12 mouse cellular contexts compared by ENCODE assay signal in the genomic region with DNA sequence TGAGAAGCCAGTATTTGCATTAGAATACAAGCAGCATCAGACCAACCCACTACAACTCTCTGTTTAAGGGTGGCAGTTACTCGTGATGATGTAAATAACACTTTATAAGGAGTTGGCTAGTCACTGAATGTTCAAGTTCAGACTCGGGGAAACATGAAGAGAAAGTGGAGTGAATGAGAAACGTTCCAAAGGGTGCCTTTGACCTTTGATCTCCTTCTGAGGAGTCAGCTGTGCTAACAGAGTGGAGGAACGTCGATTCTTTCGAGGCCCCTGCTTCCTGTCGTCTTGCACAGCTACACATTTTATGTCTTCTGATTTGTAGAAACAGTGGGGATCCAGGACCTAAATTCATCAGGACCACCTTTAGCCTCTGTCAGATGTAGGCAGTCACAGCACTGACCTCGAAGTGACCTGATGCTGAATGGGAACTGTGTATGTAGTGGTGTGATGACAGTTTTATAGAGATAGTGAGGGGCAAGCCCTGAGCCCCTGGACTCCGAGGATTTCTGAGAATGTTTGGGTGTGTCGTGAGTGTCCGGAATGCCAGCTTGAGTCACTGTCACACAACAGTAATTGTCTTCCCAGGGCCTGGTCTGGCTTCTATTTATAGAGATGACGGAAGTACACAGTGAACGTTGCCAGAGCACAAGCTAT.
DNase-seq lines count a peak whose midpoint lies in the region; ATAC-seq and TF ChIP-seq lines count a peak whose summit lies in the region.
"Had no signal": no experiment of that assay in that cellular context is flagged by ENCODE, and none has a peak within 500 bp of the region (broad histone marks: within the 10 kb centered on the region; RNA-seq: fewer than 3 reads in every experiment).

No protein-coding gene starts in this region.

- H3K4me3 ChIP-seq in heart, embryonic 16.5 days (ENCODE audit: low read length) = no peak overlapping the region
- H3K4me3 ChIP-seq in thymus, adult 2 months (ENCODE audit: control insufficient read depth, insufficient read depth, low read length) = no peak overlapping the region
- no peak overlapping the region for H3K4me3 ChIP-seq in intestine, embryonic 15.5 days (replicated peaks)
- H3K4me3 ChIP-seq in hindbrain, postnatal 0 days (ENCODE audit: low read length) = no peak overlapping the region
- H3K4me3 ChIP-seq: limb, embryonic 13.5 days had no signal

- 14% methylated on average over 13 of the region's 13 CpGs for WGBS in heart, embryonic 16.5 days
- WGBS in thymus, adult 2 months = 68% methylated on average over 13 of the region's 13 CpGs
- WGBS in intestine, embryonic 15.5 days = 12% methylated on average over 13 of the region's 13 CpGs
- WGBS in hindbrain, postnatal 0 days = 50% methylated on average over 13 of the region's 13 CpGs

- no peak overlapping the region for H3K4me2 ChIP-seq in heart, embryonic 16.5 days (ENCODE audit: low read depth, low read length)
- no peak overlapping the region for H3K4me2 ChIP-seq in intestine, embryonic 15.5 days (replicated peaks)
- H3K4me2 ChIP-seq in hindbrain, postnatal 0 days (ENCODE audit: low read depth, low read length) = no peak overlapping the region
- H3K4me2 ChIP-seq: limb, embryonic 13.5 days had no signal

- intact Hi-C loops in heart, postnatal 14 days (cut with DNase I) = no loop called here

- ATAC-seq in heart, embryonic 16.5 days (replicated peaks; ENCODE audit: extremely low read depth, insufficient read depth, low FRiP score) = peak; percentile 70
- ATAC-seq in intestine, embryonic 15.5 days = peak; percentile 69
- no peak for ATAC-seq in hindbrain, postnatal 0 days
- ATAC-seq: CD4-positive, CD25-positive, alpha-beta regulatory T cell, adult 4 months had no signal

- H3K27me3 ChIP-seq in heart, embryonic 16.5 days (ENCODE audit: control insufficient read depth, insufficient read depth, low read length) = no peaks in the 10 kb centered on the region
- H3K27me3 ChIP-seq in thymus, adult 2 months (ENCODE audit: control insufficient read depth, insufficient read depth, low read length) = no peaks in the 10 kb centered on the region
- no peaks in the 10 kb centered on the region for H3K27me3 ChIP-seq in intestine, embryonic 15.5 days (replicated peaks)
- H3K27me3 ChIP-seq in hindbrain, postnatal 0 days (ENCODE audit: insufficient read depth, low read length) = no peaks in the 10 kb centered on the region
- H3K27me3 ChIP-seq: limb, embryonic 13.5 days had no signal

- H3K9me3 ChIP-seq in heart, embryonic 16.5 days (replicated peaks; ENCODE audit: control insufficient read depth, low read length) = no peaks in the 10 kb centered on the region
- H3K9me3 ChIP-seq in intestine, embryonic 15.5 days = no peaks in the 10 kb centered on the region
- H3K9me3 ChIP-seq in hindbrain, postnatal 0 days (ENCODE audit: low read length) = no peaks in the 10 kb centered on the region

- no peaks in the 10 kb centered on the region for H3K36me3 ChIP-seq in heart, embryonic 16.5 days (ENCODE audit: control insufficient read depth, insufficient read depth)
- no peaks in the 10 kb centered on the region for H3K36me3 ChIP-seq in thymus, adult 2 months (ENCODE audit: control insufficient read depth, insufficient read depth, low read length)
- no peaks in the 10 kb centered on the region for H3K36me3 ChIP-seq in intestine, embryonic 15.5 days
- H3K36me3 ChIP-seq in hindbrain, postnatal 0 days (ENCODE audit: insufficient read depth, low read length) = no peaks in the 10 kb centered on the region
- H3K36me3 ChIP-seq: limb, embryonic 13.5 days had no signal

- peaks cover 16% of the 10 kb centered on the region for H3K4me1 ChIP-seq in heart, embryonic 16.5 days (ENCODE audit: control insufficient read depth, insufficient read depth, low read length)
- no peaks in the 10 kb centered on the region for H3K4me1 ChIP-seq in thymus, adult 2 months (replicated peaks; ENCODE audit: control insufficient read depth, insufficient read depth, low read length)
- no peaks in the 10 kb centered on the region for H3K4me1 ChIP-seq in intestine, embryonic 15.5 days (replicated peaks)
- no peaks in the 10 kb centered on the region for H3K4me1 ChIP-seq in hindbrain, postnatal 0 days (ENCODE audit: insufficient read depth, low read length)
- H3K4me1 ChIP-seq: limb, embryonic 13.5 days had no signal

- TF ChIP-seq POLR2A in thymus, adult 2 months (IDR thresholded peaks at IDR 0.05; ENCODE audit: control insufficient read depth, extremely low read depth, insufficient read depth, low read length, poor library complexity) = no peak

- TF ChIP-seq CTCF in thymus, adult 2 months (IDR thresholded peaks at IDR 0.05; ENCODE audit: borderline replicate concordance, control insufficient read depth, extremely low read depth, insufficient read depth, low read length, poor library complexity) = no peak
- TF ChIP-seq CTCF in hindbrain, postnatal 0 days (IDR thresholded peaks at IDR 0.05; ENCODE audit: low read depth) = no peak

- peak overlapping the region; percentile 48 for H3K27ac ChIP-seq in heart, embryonic 16.5 days (ENCODE audit: low read length)
- no peak overlapping the region for H3K27ac ChIP-seq in thymus, adult 2 months (ENCODE audit: control insufficient read depth, insufficient read depth, low read length)
- no peak overlapping the region for H3K27ac ChIP-seq in intestine, embryonic 15.5 days
- H3K27ac ChIP-seq in hindbrain, postnatal 0 days = no peak overlapping the region
- H3K27ac ChIP-seq: limb, embryonic 13.5 days had no signal

- no peak for DNase-seq in heart, postnatal 14 days
- peak; percentile 10 for DNase-seq in thymus, postnatal 25 days
- DNase-seq in thymus, adult 2 months = no peak
- DNase-seq in right cerebral cortex, adult 2 months (ENCODE audit: low spot score in 2 of 2) = no peak
- DNase-seq in frontal cortex, postnatal 36 days (ENCODE audit: low spot score in 2 of 2) = no peak
- DNase-seq in hindbrain, postnatal 0 days (ENCODE audit: low spot score) = no peak
- DNase-seq: adrenal gland, adult 8-10 months; spleen, adult 18-20 months had no signal

- peak overlapping the region; percentile 20; the same call in 1 of the 2 replicates for H3K9ac ChIP-seq in heart, embryonic 16.5 days (ENCODE audit: low read length)
- H3K9ac ChIP-seq in intestine, embryonic 15.5 days = no peak overlapping the region
- no peak overlapping the region for H3K9ac ChIP-seq in hindbrain, postnatal 0 days (replicated peaks; ENCODE audit: low read length)
- H3K9ac ChIP-seq: limb, embryonic 13.5 days had no signal
